Comparison of ENCODE assay signal across 23 mouse cellular contexts in genomic region chr1:178563834-178564233, GRCm38 (mm10). TPM values are rescaled to one million over a fixed set of nuclear protein-coding genes. Genes with fewer than 3 reads are reported as not detected.
DNase-seq lines count a peak whose midpoint lies in the region; ATAC-seq and TF ChIP-seq lines count a peak whose summit lies in the region.
"Had no signal": no experiment of that assay in that cellular context is flagged by ENCODE, and none has a peak within 500 bp of the region (broad histone marks: within the 10 kb centered on the region; RNA-seq: fewer than 3 reads in every experiment).

No protein-coding gene starts in this region.

- no peak for TF ChIP-seq EP300 in heart, adult 2 months (IDR thresholded peaks at IDR 0.05; ENCODE audit: insufficient read depth, low read depth, low read length)

- peaks cover 38% of the 10 kb centered on the region for H3K4me1 ChIP-seq in heart, embryonic 12.5 days (replicated peaks)
- no peaks in the 10 kb centered on the region for H3K4me1 ChIP-seq in heart, adult 2 months (ENCODE audit: control insufficient read depth, insufficient read depth, low read length)
- peaks cover 28% of the 10 kb centered on the region for H3K4me1 ChIP-seq in cerebellum, adult 2 months (ENCODE audit: control insufficient read depth, insufficient read depth, low read length)

- WGBS in heart, embryonic 12.5 days: 63% methylated on average over 2 of the region's 2 CpGs
- 69% methylated on average over 2 of the region's 2 CpGs for WGBS in heart, adult 2 months
- WGBS in cerebellum, adult 2 months: 12% methylated on average over 2 of the region's 2 CpGs

- no peak for TF ChIP-seq POLR2A in heart, adult 2 months (IDR thresholded peaks at IDR 0.05; ENCODE audit: insufficient read depth, low read depth, low read length)
- TF ChIP-seq POLR2A in cerebellum, adult 2 months (IDR thresholded peaks at IDR 0.05; ENCODE audit: borderline replicate concordance, insufficient read depth, low read length): no peak

- no peaks in the 10 kb centered on the region for H3K79me2 ChIP-seq in heart, adult 2 months (replicated peaks; ENCODE audit: control insufficient read depth, insufficient read depth, low read length)

- H3K27ac ChIP-seq in heart, embryonic 12.5 days (ENCODE audit: poor library complexity, severe bottlenecking): peak overlapping the region; percentile 22; the same call in 1 of the 2 replicates
- H3K27ac ChIP-seq in heart, adult 2 months: no peak overlapping the region
- peak overlapping the region; percentile 74 for H3K27ac ChIP-seq in cerebellum, adult 2 months (ENCODE audit: insufficient read depth, low read length)
- H3K27ac ChIP-seq: embryonic facial prominence, embryonic 15.5 days; gastrocnemius, adult 2 months; hindbrain, embryonic 15.5 days; limb, embryonic 12.5 days; macrophage; midbrain, embryonic 15.5 days had no signal

- DNase-seq in heart, adult 2 months: no peak
- DNase-seq in brain, adult 2 months (ENCODE audit: low read depth, low spot score): peak; percentile 80
- DNase-seq in cerebellum, adult 2 months: peak; percentile 47 to 82
- peak; percentile 52 to 63 for DNase-seq in cerebellum, postnatal 25 days
- no peak for DNase-seq in kidney, postnatal 25 days
- no peak for DNase-seq in left cerebral cortex, adult 18-20 months (ENCODE audit: low spot score in 2 of 2)
- DNase-seq: adrenal gland, postnatal 14 days; gastrocnemius, adult 2 months; kidney, adult 8-10 months; kidney, postnatal 10 days; liver, postnatal 0 days; right cerebral cortex, adult 18-20 months; thymus, adult 18-20 months had no signal

- no peak for TF ChIP-seq CTCF in heart, adult 2 months (IDR thresholded peaks at IDR 0.05)
- TF ChIP-seq CTCF in cerebellum, adult 2 months (IDR thresholded peaks at IDR 0.05; ENCODE audit: borderline replicate concordance, insufficient read depth, low read depth, low read length): no peak

- no peak overlapping the region for H3K4me3 ChIP-seq in heart, embryonic 12.5 days
- H3K4me3 ChIP-seq in heart, adult 2 months: no peak overlapping the region
- no peak overlapping the region for H3K4me3 ChIP-seq in cerebellum, adult 2 months (replicated peaks; ENCODE audit: insufficient read depth, low read depth, low read length)
- H3K4me3 ChIP-seq: embryonic facial prominence, embryonic 15.5 days; gastrocnemius, adult 2 months; hindbrain, embryonic 15.5 days; limb, embryonic 12.5 days; midbrain, embryonic 15.5 days had no signal

- no peak overlapping the region for H3K4me2 ChIP-seq in heart, embryonic 12.5 days
- H3K4me2 ChIP-seq: embryonic facial prominence, embryonic 15.5 days; hindbrain, embryonic 15.5 days; limb, embryonic 12.5 days; liver, embryonic 11.5 days; midbrain, embryonic 15.5 days had no signal

- no peak for ATAC-seq in heart, embryonic 12.5 days (ENCODE audit: insufficient number of reproducible peaks, low FRiP score)
- ATAC-seq: CD4-positive, CD25-positive, alpha-beta regulatory T cell, adult 4 months; forebrain, embryonic 14.5 days; liver, postnatal 0 days; lung, postnatal 0 days; midbrain, embryonic 15.5 days had no signal

- H3K9me3 ChIP-seq in heart, embryonic 12.5 days (replicated peaks): peaks cover 11% of the 10 kb centered on the region; the same call in 1 of the 2 replicates
- H3K9me3 ChIP-seq: hindbrain, embryonic 15.5 days; midbrain, embryonic 15.5 days had no signal

- peaks cover 21% of the 10 kb centered on the region for H3K36me3 ChIP-seq in heart, embryonic 12.5 days
- no peaks in the 10 kb centered on the region for H3K36me3 ChIP-seq in heart, adult 2 months (ENCODE audit: control insufficient read depth, insufficient read depth, low read length)
- H3K36me3 ChIP-seq: midbrain, embryonic 15.5 days had no signal

- intact Hi-C loops in heart, adult 2 months (cut with DNase I): no loop called here

- no peaks in the 10 kb centered on the region for H3K27me3 ChIP-seq in heart, embryonic 12.5 days (replicated peaks)
- H3K27me3 ChIP-seq in heart, adult 2 months (ENCODE audit: control insufficient read depth, insufficient read depth, low read length): no peaks in the 10 kb centered on the region
- no peaks in the 10 kb centered on the region for H3K27me3 ChIP-seq in cerebellum, adult 2 months (ENCODE audit: control insufficient read depth, insufficient read depth, low read length)
- H3K27me3 ChIP-seq: embryonic facial prominence, embryonic 15.5 days; hindbrain, embryonic 15.5 days; limb, embryonic 12.5 days; midbrain, embryonic 15.5 days had no signal

- no peak overlapping the region for H3K9ac ChIP-seq in heart, embryonic 12.5 days
- no peak overlapping the region for H3K9ac ChIP-seq in heart, adult 2 months (ENCODE audit: low read depth, low read length)
- H3K9ac ChIP-seq: embryonic facial prominence, embryonic 15.5 days; hindbrain, embryonic 15.5 days; limb, embryonic 12.5 days; liver, postnatal 0 days; midbrain, embryonic 15.5 days had no signal

RNA-seq across cellular contexts. Expression of gene Kif26b, which starts 34.9 kb away (rescaled TPM):
- polyA plus RNA-seq in heart, embryonic 12.5 days (2016; fragmentation: Nextera tagmentation; extraction: Ambion mirVana): 25.1 and 28.1 TPM in 2 replicates
- 1 to 10 TPM; 2.4 to 3.0 TPM for total RNA-seq in heart, adult 2 months (2021)
- polyA plus RNA-seq in heart, adult 2 months (2012; rRNA removed): 0.86 and 1.1 TPM in 2 replicates
- 15.6 and 17.3 TPM in 2 replicates for polyA plus RNA-seq in cerebellum, adult 2 months (2012; rRNA removed)
- total RNA-seq in left cerebral cortex, adult 18-20 months (2021): 1 to 10 TPM; 8.6 to 9.0 TPM
- polyA plus RNA-seq: macrophage had no signal

Comparison
In these comparisons a context has a peak if more than half of its experiments do, and no peak if none do; other contexts are left out.
1. DNase-seq: peak in brain, adult 2 months (single experiment), cerebellum, adult 2 months (2 of 2) and cerebellum, postnatal 25 days (2 of 2); none in heart, adult 2 months (0 of 2), kidney, postnatal 25 days (0 of 2) and left cerebral cortex, adult 18-20 months (0 of 2).